Mouse (Mus musculus): ENCODE measurements at regions not wholly inside any gene's neighbourhood (a gene's known extent, or its start where the extent isn't known, plus 50 kb on each side); places are given as distances from the start of the nearest gene placed in this dataset.
"Not testable (repeated sequence)": the region's sequence is repeated elsewhere in the genome, so short reads cannot be mapped to it uniquely, and the experiment has no call there.

- Histone ChIP-seq H3K27me3 (replicated peaks; ENCODE audit: control insufficient read depth, insufficient read depth, low read length) (no peaks in the 10 kb centered on the region), H3K9ac (ENCODE audit: low read depth, low read length) (no peak overlapping the region), H3K4me1 (replicated peaks; ENCODE audit: control insufficient read depth, insufficient read depth, low read length) (no peaks in the 10 kb centered on the region), H3K36me3 (ENCODE audit: control insufficient read depth, insufficient read depth) (no peaks in the 10 kb centered on the region), H3K9me3 (ENCODE audit: control insufficient read depth) (no peaks in the 10 kb centered on the region), H3K27ac (ENCODE audit: low read depth, low read length) (no peak overlapping the region), H3K4me3 (ENCODE audit: low read depth, low read length) (no peak overlapping the region), H3K4me2 (replicated peaks; ENCODE audit: low read depth) (no peak overlapping the region)
- no peak for TF ChIP-seq CTCF (IDR thresholded peaks at IDR 0.05; ENCODE audit: low read depth)
- no peak for ATAC-seq
- 93% methylated on average over 1 of the region's 1 CpGs for WGBS
These were observed 353.8 kb upstream of the Impg1 start for GRCm38 (mm10) chr9:80819070-80819469.

- peak; percentile 97 for ATAC-seq
- H3K27ac ChIP-seq (ENCODE audit: low read depth, low read length) = 0 out of 2 replicates have a peak overlapping the region, but pooled peaks have one; percentile 60
- not testable (repeated sequence) for H3K4me3 ChIP-seq (ENCODE audit: low read depth, low read length); H3K4me1 ChIP-seq (replicated peaks; ENCODE audit: control insufficient read depth, insufficient read depth, low read length); H3K36me3 ChIP-seq (ENCODE audit: control insufficient read depth, insufficient read depth); H3K9ac ChIP-seq (ENCODE audit: low read depth, low read length); H3K4me2 ChIP-seq (replicated peaks; ENCODE audit: low read depth); H3K27me3 ChIP-seq (replicated peaks; ENCODE audit: control insufficient read depth, insufficient read depth, low read length); H3K9me3 ChIP-seq (ENCODE audit: control insufficient read depth)
- 25% methylated on average over 6 of the region's 6 CpGs for WGBS
These were observed 348.6 kb upstream of the Impg1 start for GRCm38 (mm10) chr9:80813921-80814320.

- Histone ChIP-seq H3K36me3 (ENCODE audit: control insufficient read depth, insufficient read depth) (no peaks in the 10 kb centered on the region), H3K9me3 (ENCODE audit: control insufficient read depth) (no peaks in the 10 kb centered on the region), H3K27me3 (replicated peaks; ENCODE audit: control insufficient read depth, insufficient read depth, low read length) (no peaks in the 10 kb centered on the region), H3K9ac (ENCODE audit: low read depth, low read length) (no peak overlapping the region), H3K4me1 (replicated peaks; ENCODE audit: control insufficient read depth, insufficient read depth, low read length) (no peaks in the 10 kb centered on the region), H3K4me2 (replicated peaks; ENCODE audit: low read depth) (no peak overlapping the region), H3K27ac (ENCODE audit: low read depth, low read length) (no peak overlapping the region), H3K4me3 (ENCODE audit: low read depth, low read length) (no peak overlapping the region)
- TF ChIP-seq CTCF (IDR thresholded peaks at IDR 0.05; ENCODE audit: low read depth) = no peak
- 70% methylated on average over 3 of the region's 3 CpGs for WGBS
- no peak for ATAC-seq
These were observed 326.2 kb upstream of the Impg1 start for GRCm38 (mm10) chr9:80791523-80791922.

- Histone ChIP-seq H3K9me3 (ENCODE audit: control insufficient read depth) (no peaks in the 10 kb centered on the region), H3K36me3 (ENCODE audit: control insufficient read depth, insufficient read depth) (no peaks in the 10 kb centered on the region), H3K9ac (ENCODE audit: low read depth, low read length) (no peak overlapping the region), H3K4me2 (replicated peaks; ENCODE audit: low read depth) (no peak overlapping the region), H3K4me1 (replicated peaks; ENCODE audit: control insufficient read depth, insufficient read depth, low read length) (no peaks in the 10 kb centered on the region), H3K4me3 (ENCODE audit: low read depth, low read length) (no peak overlapping the region), H3K27me3 (replicated peaks; ENCODE audit: control insufficient read depth, insufficient read depth, low read length) (no peaks in the 10 kb centered on the region), H3K27ac (ENCODE audit: low read depth, low read length) (no peak overlapping the region)
- ATAC-seq = no peak
- TF ChIP-seq CTCF (IDR thresholded peaks at IDR 0.05; ENCODE audit: low read depth) = no peak
- 88% methylated on average over 1 of the region's 1 CpGs for WGBS
These were observed 309.3 kb upstream of the Impg1 start for GRCm38 (mm10) chr9:80774541-80774940.

GRCm38 (mm10) chr9:80735806-80736205, 270.5 kb upstream of the Impg1 start:
- H3K4me3 ChIP-seq (ENCODE audit: low read depth, low read length); H3K4me1 ChIP-seq (replicated peaks; ENCODE audit: control insufficient read depth, insufficient read depth, low read length); H3K9me3 ChIP-seq (ENCODE audit: control insufficient read depth); H3K4me2 ChIP-seq (replicated peaks; ENCODE audit: low read depth); H3K9ac ChIP-seq (ENCODE audit: low read depth, low read length); H3K27ac ChIP-seq (ENCODE audit: low read depth, low read length); H3K27me3 ChIP-seq (replicated peaks; ENCODE audit: control insufficient read depth, insufficient read depth, low read length); ATAC-seq; H3K36me3 ChIP-seq (ENCODE audit: control insufficient read depth, insufficient read depth): not testable (repeated sequence)
- WGBS = 95% methylated on average over 9 of the region's 9 CpGs

DNA sequence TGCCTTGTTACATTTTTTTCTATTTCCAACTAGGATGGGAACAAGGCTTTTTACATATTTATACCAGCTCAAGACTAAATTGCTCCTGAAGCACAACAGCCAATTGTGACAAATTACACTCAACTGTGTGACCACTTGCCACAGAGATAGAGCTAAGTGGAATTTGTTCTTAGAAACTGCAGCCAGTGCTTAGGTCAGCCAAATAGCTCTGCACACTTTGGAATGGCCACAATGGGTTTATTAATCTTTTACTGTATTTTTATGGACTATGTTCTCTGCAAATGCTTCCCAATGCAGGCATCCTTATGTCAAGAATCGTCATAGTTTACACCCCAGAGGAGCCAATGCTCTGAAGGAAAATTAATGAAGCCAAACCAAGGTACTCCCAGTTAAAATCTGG, 267.7 kb upstream of the Impg1 start:
- no peak for ATAC-seq
- H3K27me3 ChIP-seq (replicated peaks; ENCODE audit: control insufficient read depth, insufficient read depth, low read length) = no peaks in the 10 kb centered on the region
- no peaks in the 10 kb centered on the region for H3K36me3 ChIP-seq (ENCODE audit: control insufficient read depth, insufficient read depth)
- no peak overlapping the region for H3K4me2 ChIP-seq (replicated peaks; ENCODE audit: low read depth)
- no peak overlapping the region for H3K27ac ChIP-seq (ENCODE audit: low read depth, low read length)
- WGBS = 57% methylated on average over 1 of the region's 1 CpGs
- no peaks in the 10 kb centered on the region for H3K9me3 ChIP-seq (ENCODE audit: control insufficient read depth)
- no peak overlapping the region for H3K9ac ChIP-seq (ENCODE audit: low read depth, low read length)
- no peak for TF ChIP-seq CTCF (IDR thresholded peaks at IDR 0.05; ENCODE audit: low read depth)
- no peaks in the 10 kb centered on the region for H3K4me1 ChIP-seq (replicated peaks; ENCODE audit: control insufficient read depth, insufficient read depth, low read length)
- H3K4me3 ChIP-seq (ENCODE audit: low read depth, low read length) = no peak overlapping the region

DNA sequence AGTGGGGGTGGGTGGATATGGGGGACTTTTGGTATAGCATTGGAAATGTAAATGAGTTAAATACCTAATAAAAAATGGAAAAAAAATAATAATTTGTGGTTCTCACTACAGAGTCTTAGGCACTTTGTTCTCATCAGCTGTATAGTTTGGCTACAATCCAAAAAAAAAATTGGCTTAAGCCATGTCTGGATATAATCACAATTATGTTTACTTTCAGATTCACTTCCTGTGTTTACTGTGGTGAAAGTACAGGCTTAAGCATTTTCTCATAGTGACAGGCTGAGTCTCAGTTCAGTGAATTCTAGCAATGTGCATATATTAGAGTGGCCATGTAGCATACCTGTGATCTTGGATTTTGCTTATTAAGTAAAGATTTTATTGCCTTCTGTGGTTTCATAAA, 258.4 kb upstream of the Impg1 start:
- Histone ChIP-seq H3K27ac (ENCODE audit: low read depth, low read length) (no peak overlapping the region), H3K4me3 (ENCODE audit: low read depth, low read length) (no peak overlapping the region), H3K4me1 (replicated peaks; ENCODE audit: control insufficient read depth, insufficient read depth, low read length) (no peaks in the 10 kb centered on the region), H3K36me3 (ENCODE audit: control insufficient read depth, insufficient read depth) (no peaks in the 10 kb centered on the region), H3K9ac (ENCODE audit: low read depth, low read length) (no peak overlapping the region), H3K9me3 (ENCODE audit: control insufficient read depth) (no peaks in the 10 kb centered on the region), H3K4me2 (replicated peaks; ENCODE audit: low read depth) (no peak overlapping the region), H3K27me3 (replicated peaks; ENCODE audit: control insufficient read depth, insufficient read depth, low read length) (no peaks in the 10 kb centered on the region)
- peak; percentile 59; the same call in 1 of the 2 replicates for ATAC-seq
- TF ChIP-seq CTCF (IDR thresholded peaks at IDR 0.05; ENCODE audit: low read depth) = no peak

Measured in intestine, postnatal 0 days (tissue).